ENCODE assay signal across 8 mouse cellular contexts in the genomic region with DNA sequence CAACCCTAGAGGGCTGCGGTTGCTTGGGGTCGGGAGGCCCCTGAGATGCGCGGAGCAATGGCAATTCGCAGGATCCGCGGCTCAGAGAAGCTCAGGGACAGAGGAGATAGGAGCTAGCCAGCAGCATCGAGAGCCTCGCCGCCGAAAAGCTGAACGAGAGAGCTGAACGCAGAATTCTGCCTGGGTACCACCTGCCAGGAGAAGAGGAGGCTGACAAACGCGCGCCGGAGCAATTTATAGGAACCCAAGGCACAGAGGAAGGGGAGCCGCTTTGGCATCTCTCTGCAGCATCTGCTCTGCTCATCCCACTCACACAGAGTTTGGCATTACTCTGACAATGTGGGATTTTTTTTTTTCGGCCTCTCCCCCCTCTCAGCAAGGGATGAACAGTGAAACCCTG. TPM values are rescaled to one million over a fixed set of nuclear protein-coding genes. Genes with fewer than 3 reads are reported as not detected.
A peak's percentile ranks its signal among the peaks of the same experiment; 100 is the strongest.
DNase-seq lines count a peak whose midpoint lies in the region; ATAC-seq and TF ChIP-seq lines count a peak whose summit lies in the region.

A gene (minus strand): TSS at position 335 of the 400 bp plus-strand sequence.

- peak within 1 kb of the TSS; percentile 100 for H3K4me2 ChIP-seq in intestine, embryonic 15.5 days (replicated peaks)
- peak within 1 kb of the TSS; percentile 99 for H3K4me2 ChIP-seq in limb, embryonic 12.5 days
- peak within 1 kb of the TSS; percentile 99 for H3K4me2 ChIP-seq in neural tube, embryonic 13.5 days

- H3K36me3 ChIP-seq in E14TG2a.4 (ENCODE audit: insufficient read depth, low read length), result no peaks in the 10 kb centered on the region
- no peaks in the 10 kb centered on the region for H3K36me3 ChIP-seq in forebrain, embryonic 10.5 days (replicated peaks)
- H3K36me3 ChIP-seq in intestine, embryonic 15.5 days, result no peaks in the 10 kb centered on the region
- no peaks in the 10 kb centered on the region for H3K36me3 ChIP-seq in limb, embryonic 12.5 days
- H3K36me3 ChIP-seq in neural tube, embryonic 13.5 days, result no peaks in the 10 kb centered on the region

- peaks cover 3% of the 10 kb centered on the region; the same call in 1 of the 2 replicates for H3K27me3 ChIP-seq in cerebellum, adult 2 months (ENCODE audit: control insufficient read depth, insufficient read depth, low read length)
- peaks cover 59% of the 10 kb centered on the region for H3K27me3 ChIP-seq in E14TG2a.4 (ENCODE audit: insufficient read depth, low read length)
- peaks cover 80% of the 10 kb centered on the region for H3K27me3 ChIP-seq in forebrain, embryonic 10.5 days (ENCODE audit: poor library complexity, severe bottlenecking)
- H3K27me3 ChIP-seq in intestine, embryonic 15.5 days (replicated peaks), result peaks cover 34% of the 10 kb centered on the region
- peaks cover 52% of the 10 kb centered on the region for H3K27me3 ChIP-seq in limb, embryonic 12.5 days
- peaks cover 59% of the 10 kb centered on the region for H3K27me3 ChIP-seq in neural tube, embryonic 13.5 days

- no peak within 1 kb of the TSS for H3K27ac ChIP-seq in cerebellum, adult 2 months (ENCODE audit: insufficient read depth, low read length)
- H3K27ac ChIP-seq in forebrain, embryonic 10.5 days, result peak within 1 kb of the TSS; percentile 65
- H3K27ac ChIP-seq in intestine, embryonic 15.5 days, result no peak within 1 kb of the TSS
- H3K27ac ChIP-seq in limb, embryonic 12.5 days, result no peak within 1 kb of the TSS
- peak within 1 kb of the TSS; percentile 35; the same call in 1 of the 2 replicates for H3K27ac ChIP-seq in neural tube, embryonic 13.5 days (replicated peaks)

- no peak for TF ChIP-seq CTCF in cerebellum, adult 2 months (IDR thresholded peaks at IDR 0.05; ENCODE audit: borderline replicate concordance, insufficient read depth, low read depth, low read length)
- no peak for TF ChIP-seq CTCF in E14TG2a.4 (conservative IDR thresholded peaks at IDR 0.05; ENCODE audit: low read length)

- H3K9me3 ChIP-seq in E14TG2a.4 (ENCODE audit: low read length), result no peaks in the 10 kb centered on the region
- H3K9me3 ChIP-seq in forebrain, embryonic 10.5 days, result no peaks in the 10 kb centered on the region
- H3K9me3 ChIP-seq in intestine, embryonic 15.5 days, result no peaks in the 10 kb centered on the region
- no peaks in the 10 kb centered on the region for H3K9me3 ChIP-seq in limb, embryonic 12.5 days
- no peaks in the 10 kb centered on the region for H3K9me3 ChIP-seq in neural tube, embryonic 13.5 days

- peak; percentile 41; the same call in 1 of the 2 replicates for ATAC-seq in intestine, embryonic 15.5 days
- no peak for ATAC-seq in limb, embryonic 12.5 days (ENCODE audit: insufficient number of reproducible peaks, insufficient read depth, low FRiP score, low TSS enrichment, low read depth)
- no peak for ATAC-seq in neural tube, embryonic 13.5 days (ENCODE audit: low read depth)
- ATAC-seq in megakaryocyte-erythroid progenitor cell, adult 5-6 weeks (replicated peaks; ENCODE audit: low FRiP score, low TSS enrichment, poor library complexity, severe bottlenecking), result no peak

- WGBS in cerebellum, adult 2 months, result under 1% methylated on average over 19 of the region's 19 CpGs
- under 1% methylated on average over 19 of the region's 19 CpGs for WGBS in forebrain, embryonic 10.5 days
- WGBS in intestine, embryonic 15.5 days, result 1% methylated on average over 19 of the region's 19 CpGs
- WGBS in limb, embryonic 12.5 days, result under 1% methylated on average over 19 of the region's 19 CpGs
- WGBS in neural tube, embryonic 13.5 days, result under 1% methylated on average over 19 of the region's 19 CpGs

- peak in 1 of 2 experiments; percentile 9 for DNase-seq in cerebellum, adult 2 months
- no peak for DNase-seq in cerebellum, adult 11-12 months
- peak; percentile 37 for DNase-seq in forebrain, embryonic 10.5 days (ENCODE audit: extremely low spot score, low spot score)

- H3K9ac ChIP-seq in intestine, embryonic 15.5 days, result peak within 1 kb of the TSS; percentile 48
- H3K9ac ChIP-seq in limb, embryonic 12.5 days (replicated peaks), result peak within 1 kb of the TSS; percentile 59
- H3K9ac ChIP-seq in neural tube, embryonic 13.5 days, result peak within 1 kb of the TSS; percentile 70

- peak within 1 kb of the TSS; percentile 37 for H3K4me3 ChIP-seq in cerebellum, adult 2 months (replicated peaks; ENCODE audit: insufficient read depth, low read depth, low read length)
- peak within 1 kb of the TSS; percentile 79 for H3K4me3 ChIP-seq in E14TG2a.4 (replicated peaks; ENCODE audit: low read length)
- H3K4me3 ChIP-seq in forebrain, embryonic 10.5 days, result peak within 1 kb of the TSS; percentile 70
- H3K4me3 ChIP-seq in intestine, embryonic 15.5 days (replicated peaks), result peak within 1 kb of the TSS; percentile 54
- H3K4me3 ChIP-seq in limb, embryonic 12.5 days (replicated peaks), result peak within 1 kb of the TSS; percentile 60
- peak within 1 kb of the TSS; percentile 54 for H3K4me3 ChIP-seq in neural tube, embryonic 13.5 days

- no peaks in the 10 kb centered on the region for H3K4me1 ChIP-seq in cerebellum, adult 2 months (ENCODE audit: control insufficient read depth, insufficient read depth, low read length)
- peaks cover 23% of the 10 kb centered on the region for H3K4me1 ChIP-seq in E14TG2a.4 (replicated peaks; ENCODE audit: low read depth, low read length)
- H3K4me1 ChIP-seq in forebrain, embryonic 10.5 days, result peaks cover 30% of the 10 kb centered on the region
- peaks cover 19% of the 10 kb centered on the region for H3K4me1 ChIP-seq in intestine, embryonic 15.5 days (replicated peaks)
- H3K4me1 ChIP-seq in limb, embryonic 12.5 days (replicated peaks), result peaks cover 19% of the 10 kb centered on the region
- H3K4me1 ChIP-seq in neural tube, embryonic 13.5 days (replicated peaks), result peaks cover 29% of the 10 kb centered on the region

- TF ChIP-seq POLR2A in cerebellum, adult 2 months (IDR thresholded peaks at IDR 0.05; ENCODE audit: borderline replicate concordance, insufficient read depth, low read length), result no peak

RNA-seq across cellular contexts. Expression of the gene that starts here (rescaled TPM):
- polyA plus RNA-seq in cerebellum, adult 2 months (2012; rRNA removed), result 12.5 and 13.8 TPM in 2 replicates
- polyA plus RNA-seq in forebrain, embryonic 10.5 days (2016; fragmentation: Nextera tagmentation; extraction: Ambion mirVana), result 0.14 and 0.25 TPM in 2 replicates
- 0.29 and 0.30 TPM in 2 replicates for polyA plus RNA-seq in intestine, embryonic 15.5 days (2015; fragmentation: Nextera tagmentation; extraction: Ambion mirVana)
- 1.2 and 1.4 TPM in 2 replicates for polyA plus RNA-seq in limb, embryonic 12.5 days (2016; fragmentation: Nextera tagmentation; extraction: Ambion mirVana)
- polyA plus RNA-seq in neural tube, embryonic 13.5 days (2015; fragmentation: Nextera tagmentation; extraction: Ambion mirVana), result 2.8 and 3.6 TPM in 2 replicates
- total RNA-seq in megakaryocyte-erythroid progenitor cell, adult 5-6 weeks (2014; fragmentation: Nextera tagmentation), result not detected in 2 replicates
- not detected in 2 replicates for total RNA-seq in megakaryocyte-erythroid progenitor cell, adult 5-6 weeks (2017)

Comparison
In these comparisons a context has a peak if more than half of its experiments do, and no peak if none do; other contexts are left out.
1. Peak in DNase-seq, H3K4me3 ChIP-seq and H3K27ac ChIP-seq in forebrain, embryonic 10.5 days; RNA of the gene not detected or under 1 TPM.
2. Peak in ATAC-seq, H3K4me3 ChIP-seq, H3K9ac ChIP-seq and H3K4me2 ChIP-seq in intestine, embryonic 15.5 days; RNA of the gene not detected or under 1 TPM.